Mouse (Mus musculus) kidney, adult 11 months (tissue): ENCODE results near the gene Leo1.
"Not testable (repeated sequence)": the region's sequence is repeated elsewhere in the genome, so short reads cannot be mapped to it uniquely, and the experiment has no call there.

Experiments
- DNase-seq: peaks from one replicate; pipeline ENCODE4 v3.0.0; 2022

Leo1 gene

GRCm38 (mm10) chr9:75479106-75479725, 37.9 kb downstream of the Leo1 start:
- no peak for DNase-seq

- no peak for DNase-seq
Measured at GRCm38 (mm10) chr9:75480536-75481075, 39.3 kb downstream of the Leo1 start.

GRCm38 (mm10) chr9:75485231-75485630, 43.9 kb downstream of the Leo1 start:
- no peak for DNase-seq

- DNase-seq = not testable (repeated sequence)
Measured at GRCm38 (mm10) chr9:75488255-75488654, 46.9 kb downstream of the Leo1 start.

GRCm38 (mm10) chr9:75494407-75495005, 53.2 kb downstream of the Leo1 start:
- no peak for DNase-seq

GRCm38 (mm10) chr9:75495945-75496344, 54.6 kb downstream of the Leo1 start:
- DNase-seq = no peak

- DNase-seq = no peak
Measured at GRCm38 (mm10) chr9:75498571-75498970, 57.2 kb downstream of the Leo1 start.

- DNase-seq = no peak
Measured at GRCm38 (mm10) chr9:75504311-75504710, 63.0 kb downstream of the Leo1 start.

GRCm38 (mm10) chr9:75511236-75511939, 70.1 kb downstream of the Leo1 start:
- no peak for DNase-seq

GRCm38 (mm10) chr9:75515464-75516113, 74.3 kb downstream of the Leo1 start:
- no peak for DNase-seq
